ENCODE assay signal across 13 mouse cellular contexts in the genomic region with DNA sequence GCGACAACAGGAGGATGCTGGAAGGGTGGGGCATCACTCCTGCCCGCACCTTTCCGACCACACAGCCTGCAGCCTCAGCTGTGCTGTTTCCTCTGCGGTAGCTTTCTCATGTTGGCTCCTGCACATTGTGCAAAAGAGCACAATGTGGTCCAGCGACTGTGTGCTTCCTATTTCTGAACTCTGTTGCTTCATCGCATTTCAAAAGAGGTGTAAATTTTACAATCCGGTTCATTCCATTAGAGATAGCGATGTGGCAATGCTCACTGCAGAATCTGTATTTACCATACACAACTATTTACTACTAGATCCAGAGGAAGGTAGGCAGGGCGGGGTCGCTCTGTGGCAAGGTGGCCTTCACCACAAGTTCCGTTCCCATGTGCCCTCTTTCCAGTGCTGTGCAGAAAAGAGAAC. TPM values are rescaled to one million over a fixed set of nuclear protein-coding genes. Genes with fewer than 3 reads are reported as not detected.
DNase-seq lines count a peak whose midpoint lies in the region; ATAC-seq lines count a peak whose summit lies in the region.
"Had no signal": no experiment of that assay in that cellular context is flagged by ENCODE, and none has a peak within 500 bp of the region (broad histone marks: within the 10 kb centered on the region; RNA-seq: fewer than 3 reads in every experiment).

No protein-coding gene starts in this region.

- DNase-seq in CD4-positive helper T cell, adult 2 months (ENCODE audit: low read depth, low spot score), result peak; percentile 91
- peak; percentile 68 for DNase-seq in lung, postnatal 4 days
- DNase-seq in spleen, postnatal 14 days (ENCODE audit: low spot score in 2 of 2), result peak; percentile 28 to 38
- DNase-seq in left cerebral cortex, postnatal 25 days (ENCODE audit: low spot score in 2 of 2), result no peak
- no peak for DNase-seq in embryonic facial prominence, embryonic 10.5 days (ENCODE audit: low spot score)
- no peak for DNase-seq in testis, postnatal 14 days (ENCODE audit: low spot score)
- DNase-seq: adrenal gland, adult 2 months; cerebellum, postnatal 10 days had no signal

- H3K36me3 ChIP-seq in forebrain, embryonic 16.5 days (ENCODE audit: control insufficient read depth, insufficient read depth), result no peaks in the 10 kb centered on the region
- no peaks in the 10 kb centered on the region for H3K36me3 ChIP-seq in embryonic facial prominence, embryonic 10.5 days (replicated peaks)
- H3K36me3 ChIP-seq: heart, embryonic 12.5 days had no signal

- H3K9ac ChIP-seq in forebrain, embryonic 16.5 days (replicated peaks; ENCODE audit: low read depth, low read length), result no peak overlapping the region
- H3K9ac ChIP-seq: heart, embryonic 12.5 days had no signal

- H3K4me1 ChIP-seq in forebrain, embryonic 16.5 days (replicated peaks; ENCODE audit: control insufficient read depth, insufficient read depth, low read length), result peaks cover 9% of the 10 kb centered on the region
- peaks cover 18% of the 10 kb centered on the region for H3K4me1 ChIP-seq in embryonic facial prominence, embryonic 10.5 days

- H3K4me3 ChIP-seq in forebrain, embryonic 16.5 days (replicated peaks; ENCODE audit: low read length), result no peak overlapping the region
- no peak overlapping the region for H3K4me3 ChIP-seq in embryonic facial prominence, embryonic 10.5 days
- H3K4me3 ChIP-seq: heart, embryonic 12.5 days had no signal

- H3K9me3 ChIP-seq in forebrain, embryonic 16.5 days (ENCODE audit: control insufficient read depth, low read length), result no peaks in the 10 kb centered on the region
- no peaks in the 10 kb centered on the region for H3K9me3 ChIP-seq in embryonic facial prominence, embryonic 10.5 days

- intact Hi-C loops in left cerebral cortex, postnatal 25 days (cut with DNase I), result no loop called here

- WGBS in forebrain, embryonic 16.5 days, result 85% methylated on average over 11 of the region's 11 CpGs
- WGBS in embryonic facial prominence, embryonic 10.5 days, result 84% methylated on average over 11 of the region's 11 CpGs

- no peak overlapping the region for H3K27ac ChIP-seq in forebrain, embryonic 16.5 days (ENCODE audit: low read length)
- no peak overlapping the region for H3K27ac ChIP-seq in embryonic facial prominence, embryonic 10.5 days (replicated peaks)
- H3K27ac ChIP-seq: hindbrain, postnatal 0 days; stomach, postnatal 0 days had no signal

- no peak overlapping the region for H3K4me2 ChIP-seq in forebrain, embryonic 16.5 days (ENCODE audit: low read length)
- H3K4me2 ChIP-seq: heart, embryonic 12.5 days had no signal

- no peaks in the 10 kb centered on the region for H3K27me3 ChIP-seq in forebrain, embryonic 16.5 days (replicated peaks; ENCODE audit: control insufficient read depth, insufficient read depth, low read length)
- H3K27me3 ChIP-seq in embryonic facial prominence, embryonic 10.5 days (replicated peaks; ENCODE audit: low read depth, poor library complexity, severe bottlenecking), result peaks cover 6% of the 10 kb centered on the region; the same call in 1 of the 2 replicates
- H3K27me3 ChIP-seq: heart, embryonic 12.5 days had no signal

- peak; percentile 80 for ATAC-seq in activated CD4-positive, CD25-positive, alpha-beta regulatory T cell, adult 4 months
- ATAC-seq in forebrain, embryonic 16.5 days, result no peak
- ATAC-seq: hindbrain, postnatal 0 days had no signal

RNA-seq across cellular contexts. Expression of a gene that starts 17.6 kb away (rescaled TPM):
- 100 to 1,000 TPM; 210 to 273 TPM for polyA plus RNA-seq in activated CD4-positive, CD25-positive, alpha-beta regulatory T cell, adult 4 months (2017; shearing (Covaris generic))
- 10 to 100 TPM; 65.7 to 68.9 TPM for total RNA-seq in left cerebral cortex, postnatal 25 days (2021)
- 23.4 and 33.8 TPM in 2 replicates for polyA plus RNA-seq in forebrain, embryonic 16.5 days (2015; fragmentation: Nextera tagmentation; extraction: Ambion mirVana)
- polyA plus RNA-seq in embryonic facial prominence, embryonic 10.5 days (2016; fragmentation: Nextera tagmentation; extraction: Ambion mirVana), result 2.3 and 2.6 TPM in 2 replicates

Comparison
In these comparisons a context has a peak if more than half of its experiments do, and no peak if none do; other contexts are left out.
1. DNase-seq: peak in CD4-positive helper T cell, adult 2 months (single experiment), lung, postnatal 4 days (2 of 2) and spleen, postnatal 14 days (2 of 2); none in left cerebral cortex, postnatal 25 days (0 of 2), embryonic facial prominence, embryonic 10.5 days (single experiment) and testis, postnatal 14 days (single experiment).